Mouse (Mus musculus) lung, adult 2 months (tissue): ENCODE measurements around the gene Plekha6. TPM values are rescaled to one million over a fixed set of nuclear protein-coding genes. Genes with fewer than 3 reads are reported as not detected.

ENCODE experiments used
- DNase-seq: peaks from one replicate; pipeline ENCODE4 v3.0.0; 2022
- H3K4me1 ChIP-seq: fragments of 200-500 bp; 2 replicates; pipeline ENCODE4 v1.6.1; 2011; ENCODE audit warnings: low read length; ENCODE audit not compliant: control insufficient read depth, insufficient read depth
- H3K4me3 ChIP-seq: fragments of 200-500 bp; replicated peaks from 2 replicates; pipeline ENCODE3; 2011; ENCODE audit warnings: low read depth, mild to moderate bottlenecking, control low read depth, low read length; ENCODE audit errors: extremely low read depth
- CTCF ChIP-seq: fragments of 200-500 bp; IDR thresholded peaks from 2 replicates; pipeline ENCODE4 v1.5.1; 2011; ENCODE audit warnings: mild to moderate bottlenecking, low read length, control low read depth; ENCODE audit not compliant: insufficient read depth
- POLR2A ChIP-seq: fragments of 200-500 bp; IDR thresholded peaks from 2 replicates; pipeline ENCODE4 v1.6.1; 2011; ENCODE audit warnings: low read depth, mild to moderate bottlenecking, control low read depth, low read length, borderline replicate concordance; ENCODE audit errors: extremely low read depth
- WGBS: fragments of 180-500 bp; shearing (Covaris S2); methylation state at CpG from one replicate; pipeline ENCODE4 v1.1.7; 2018; 5-methylcytosine and 5-hydroxymethylcytosine counted together
- polyA plus RNA-seq: library from polyadenylated mRNA; depleted of rRNA; stranded (reverse); fragments of >200 nt; gene quantifications from 2 replicates; pipeline ENCODE4 v1.2.3, GENCODE M21; 2012

The Plekha6 gene
- polyA plus RNA-seq, 1 experiment: 39.4 TPM

- Histone ChIP-seq H3K4me1 (peaks cover 4% of the 10 kb centered on the region; the same call in 1 of the 2 replicates), H3K4me3 (no peak overlapping the region)
- 75% methylated on average over 6 of the region's 6 CpGs for WGBS
- no peak for DNase-seq
- TF ChIP-seq CTCF (no peak), POLR2A (no peak)
Measured at GRCm38 (mm10) chr1:133196181-133196580, 32.2 kb downstream of the Plekha6 start.

- TF ChIP-seq CTCF (no peak), POLR2A (no peak)
- 88% methylated on average over 6 of the region's 6 CpGs for WGBS
- DNase-seq: no peak
- Histone ChIP-seq H3K4me1 (peaks cover 9% of the 10 kb centered on the region), H3K4me3 (no peak overlapping the region)
Measured at GRCm38 (mm10) chr1:133197266-133197665, 33.3 kb downstream of the Plekha6 start.

GRCm38 (mm10) chr1:133199706-133200105 is 35.7 kb downstream of the Plekha6 start:
- no peak for DNase-seq
- no peak overlapping the region for H3K4me3 ChIP-seq
- WGBS: 77% methylated on average over 7 of the region's 7 CpGs
- TF ChIP-seq CTCF (no peak), POLR2A (no peak)
- H3K4me1 ChIP-seq: peaks cover 9% of the 10 kb centered on the region

GRCm38 (mm10) chr1:133201499-133201898 is 37.5 kb downstream of the Plekha6 start:
- Histone ChIP-seq H3K4me3 (no peak overlapping the region), H3K4me1 (peaks cover 9% of the 10 kb centered on the region)
- WGBS: 17% methylated on average over 4 of the region's 4 CpGs
- TF ChIP-seq CTCF: no peak
- TF ChIP-seq POLR2A: no peak
- DNase-seq: no peak

- DNase-seq: no peak
- Histone ChIP-seq H3K4me1 (peaks cover 9% of the 10 kb centered on the region), H3K4me3 (no peak overlapping the region)
- 65% methylated on average over 2 of the region's 2 CpGs for WGBS
- no peak for TF ChIP-seq CTCF
- no peak for TF ChIP-seq POLR2A
Measured at GRCm38 (mm10) chr1:133203701-133204100, 39.7 kb downstream of the Plekha6 start.

- peaks cover 9% of the 10 kb centered on the region for H3K4me1 ChIP-seq
- H3K4me3 ChIP-seq: no peak overlapping the region
- DNase-seq: peak; percentile 51
- no peak for TF ChIP-seq POLR2A
- no peak for TF ChIP-seq CTCF
- WGBS: 59% methylated on average over 11 of the region's 11 CpGs
Measured at GRCm38 (mm10) chr1:133204341-133204849, 40.4 kb downstream of the Plekha6 start.

GRCm38 (mm10) chr1:133204985-133205384 is 41.0 kb downstream of the Plekha6 start:
- Histone ChIP-seq H3K4me3 (peak overlapping the region; percentile 5), H3K4me1 (peaks cover 9% of the 10 kb centered on the region)
- no peak for TF ChIP-seq POLR2A
- TF ChIP-seq CTCF: no peak
- DNase-seq: peak; percentile 34
- 64% methylated on average over 10 of the region's 10 CpGs for WGBS

- no peak for DNase-seq
Measured at GRCm38 (mm10) chr1:133208086-133208815, 44.2 kb downstream of the Plekha6 start.

GRCm38 (mm10) chr1:133209036-133209435 is 45.0 kb downstream of the Plekha6 start:
- 82% methylated on average over 11 of the region's 11 CpGs for WGBS
- H3K4me3 ChIP-seq: no peak overlapping the region
- no peak for TF ChIP-seq CTCF
- H3K4me1 ChIP-seq: no peaks in the 10 kb centered on the region
- no peak for DNase-seq

More at GRCm38 (mm10) chr1:133208086-133208815, 44.2 kb downstream of the Plekha6 start:
- 79% methylated on average over 10 of the region's 11 CpGs for WGBS
- H3K4me1 ChIP-seq: no peaks in the 10 kb centered on the region
- H3K4me3 ChIP-seq: no peak overlapping the region
- TF ChIP-seq POLR2A (no peak), CTCF (no peak)

GRCm38 (mm10) chr1:133209482-133209881 is 45.5 kb downstream of the Plekha6 start:
- DNase-seq: no peak
- no peak overlapping the region for H3K4me3 ChIP-seq
- WGBS: 66% methylated on average over 7 of the region's 7 CpGs
- TF ChIP-seq POLR2A (no peak), CTCF (no peak)
- no peaks in the 10 kb centered on the region for H3K4me1 ChIP-seq
